ENCODE assay signal across 7 mouse cellular contexts in genomic region chr19:25635622-25636244, GRCm38 (mm10). TPM values are rescaled to one million over a fixed set of nuclear protein-coding genes. Genes with fewer than 3 reads are reported as not detected.
A peak's percentile ranks its signal among the peaks of the same experiment; 100 is the strongest.
DNase-seq lines count a peak whose midpoint lies in the region; ATAC-seq lines count a peak whose summit lies in the region.

No protein-coding gene starts in this region.

- WGBS in hindbrain, embryonic 15.5 days = 9% methylated on average over 22 of the region's 22 CpGs

- H3K9ac ChIP-seq in hindbrain, embryonic 15.5 days = peak overlapping the region; percentile 42

- no peak overlapping the region for H3K27ac ChIP-seq in hindbrain, embryonic 15.5 days (replicated peaks)

- peak overlapping the region; percentile 41 for H3K4me3 ChIP-seq in hindbrain, embryonic 15.5 days

- H3K9me3 ChIP-seq in hindbrain, embryonic 15.5 days = no peaks in the 10 kb centered on the region

- DNase-seq in adrenal gland, adult 18-20 months (ENCODE audit: low spot score in 2 of 2) = peak; percentile 53 to 61
- DNase-seq in cerebellum, postnatal 14 days = peak; percentile 80
- DNase-seq in frontal cortex, postnatal 36 days (ENCODE audit: low spot score in 2 of 2) = peak; percentile 59 to 79
- DNase-seq in layer of hippocampus, postnatal 25 days (ENCODE audit: extremely low spot score in 1 of 2, low spot score in 1 of 2) = peak; percentile 39 to 66
- DNase-seq in lung, postnatal 14 days = peak; percentile 75
- peak; percentile 75 for DNase-seq in right cerebral cortex, postnatal 10 days (ENCODE audit: low spot score in 2 of 2)

- peak overlapping the region; percentile 64 for H3K4me2 ChIP-seq in hindbrain, embryonic 15.5 days

- H3K4me1 ChIP-seq in hindbrain, embryonic 15.5 days (replicated peaks) = 0 out of 2 replicates have a peak, but pooled peaks cover 3% of the 10 kb centered on the region

- 0 out of 2 replicates have a peak, but pooled peaks cover 2% of the 10 kb centered on the region for H3K27me3 ChIP-seq in hindbrain, embryonic 15.5 days

- H3K36me3 ChIP-seq in hindbrain, embryonic 15.5 days = no peaks in the 10 kb centered on the region

- peak; percentile 87 for ATAC-seq in hindbrain, embryonic 15.5 days (ENCODE audit: low FRiP score, low read depth)

RNA-seq across cellular contexts. Expression of gene Dmrt3, which starts 25.6 kb away (rescaled TPM):
- not detected for total RNA-seq in adrenal gland, adult 18-20 months (2021)
- 0.38 and 0.49 TPM in 2 replicates for polyA plus RNA-seq in hindbrain, embryonic 15.5 days (2015; fragmentation: Nextera tagmentation; extraction: Ambion mirVana)
- 1 to 10 TPM in 1 of 2 experiments, under 1 TPM in 1; 0.59 to 1.2 TPM for total RNA-seq in layer of hippocampus, postnatal 25 days (2021)

RNA-seq across cellular contexts. Expression of gene Dmrt2, which starts 36.5 kb away (rescaled TPM):
- 1 to 10 TPM; 3.5 to 9.6 TPM for total RNA-seq in adrenal gland, adult 18-20 months (2021)
- polyA plus RNA-seq in hindbrain, embryonic 15.5 days (2015; fragmentation: Nextera tagmentation; extraction: Ambion mirVana) = 0.09 TPM in 1 of 2 replicates, not detected in the other
- under 1 TPM; 0.85 to 0.98 TPM for total RNA-seq in layer of hippocampus, postnatal 25 days (2021)
